Mouse (Mus musculus) c-Kit-positive CD71-negative TER-119-negative erythroid progenitor cells, embryonic 14.5 days (primary cell): ENCODE measurements at regions not wholly inside any gene's neighbourhood (a gene's known extent, or its start where the extent isn't known, plus 50 kb on each side); places are given as distances from the start of the nearest gene placed in this dataset.

ENCODE experiments used
- DNase-seq: peaks from one replicate; pipeline ENCODE4 v3.0.0-alpha.2; 2013; ENCODE audit warnings: low read depth

DNA sequence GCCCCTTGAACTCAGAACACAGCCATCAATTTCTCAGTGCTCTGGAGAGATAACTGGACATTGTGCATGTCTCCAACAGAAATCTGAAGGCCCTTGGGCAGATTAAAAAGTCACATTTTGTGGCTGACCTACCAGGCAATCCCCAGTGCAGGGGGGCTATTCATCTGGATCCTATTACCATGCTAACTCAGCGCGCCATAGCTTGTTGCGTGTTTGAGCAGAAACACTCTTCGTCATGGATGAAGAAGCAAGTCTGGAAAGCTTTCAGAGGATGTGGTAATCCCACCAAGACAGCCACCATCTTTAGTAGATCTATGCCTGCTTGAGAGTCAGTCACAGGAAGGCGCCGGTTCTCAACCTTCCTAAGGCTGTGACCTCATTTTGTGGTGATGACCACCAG lies 243.9 kb downstream of the Sipa1l2 start:
- no peak for DNase-seq

DNA sequence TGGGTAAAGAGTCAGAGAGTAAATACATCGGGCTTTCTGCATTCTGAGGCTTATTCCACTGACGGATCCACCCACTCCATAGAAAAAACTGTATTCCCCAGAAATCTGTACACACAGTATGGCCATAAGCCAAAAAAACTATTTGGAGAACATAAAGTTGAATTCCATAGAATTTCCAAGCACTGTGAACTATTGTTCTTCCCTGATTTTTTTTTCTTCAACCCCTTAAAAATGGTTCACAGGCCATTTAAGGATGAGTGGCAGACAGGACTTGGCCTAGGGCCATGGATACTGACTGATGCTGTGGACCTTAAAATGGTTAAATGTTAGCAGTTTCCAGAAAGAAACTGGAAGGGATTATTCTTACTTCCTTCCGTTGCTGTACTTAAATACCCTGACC lies 247.0 kb downstream of the Sipa1l2 start:
- DNase-seq: no peak

DNA sequence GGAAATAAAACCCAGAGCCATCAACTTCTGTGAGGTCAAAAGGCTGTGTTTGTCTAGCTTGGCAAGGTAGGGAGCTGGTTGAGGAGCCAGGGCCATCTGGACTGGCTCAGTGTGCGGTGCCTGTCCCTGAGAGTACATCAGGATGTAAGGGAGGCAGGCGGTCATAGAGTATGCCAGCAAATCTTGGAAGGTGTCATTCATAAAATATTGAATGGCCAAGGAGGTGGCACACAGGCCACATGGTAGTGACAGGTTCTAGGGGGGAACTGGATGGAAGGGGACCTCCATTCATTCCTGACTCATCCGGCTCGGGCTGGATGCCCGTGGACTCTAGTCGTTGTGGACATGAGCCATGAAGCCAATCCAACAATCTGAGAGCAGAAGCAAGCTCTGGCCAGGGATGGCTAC lies 252.0 kb downstream of the Sipa1l2 start:
- DNase-seq: no peak

DNA sequence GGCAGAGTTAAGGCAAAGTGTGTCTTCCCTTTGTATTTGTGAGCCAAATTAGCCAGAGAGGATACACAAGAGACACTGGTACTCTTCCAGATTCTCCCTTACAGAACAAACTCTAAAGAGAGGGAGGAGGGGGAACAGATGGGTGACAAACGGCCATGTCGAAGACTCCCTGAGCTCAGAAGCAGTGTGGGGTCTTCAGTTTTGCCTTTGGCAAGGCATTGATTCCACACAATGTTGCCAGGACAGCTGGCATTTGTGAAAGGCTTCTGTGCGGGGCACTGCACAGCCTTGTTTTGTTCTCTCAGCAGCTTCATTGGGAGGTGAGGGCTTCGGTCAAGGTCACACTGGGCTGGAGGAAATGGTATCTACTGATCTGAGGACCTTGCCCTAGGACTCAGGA lies 253.9 kb downstream of the Sipa1l2 start:
- no peak for DNase-seq

DNA sequence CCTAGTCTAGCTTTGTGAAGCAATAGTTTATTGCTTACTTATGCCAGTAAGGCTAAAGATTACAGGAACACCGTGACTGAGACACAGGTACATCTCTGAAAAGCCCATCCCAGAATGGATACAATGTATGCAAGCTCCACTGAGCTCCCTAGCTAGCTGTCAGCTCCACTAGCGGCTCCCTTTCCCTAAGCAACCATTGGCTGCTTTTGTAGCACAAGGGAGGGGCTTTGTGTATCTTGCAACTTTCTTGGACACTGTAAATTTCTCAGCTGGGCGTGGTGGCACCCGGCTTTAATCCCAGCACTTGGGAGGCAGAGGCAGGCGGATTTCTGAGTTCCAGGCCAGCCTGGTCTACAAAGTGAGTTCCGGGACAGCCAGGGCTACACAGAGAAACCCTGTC lies 254.6 kb downstream of the Sipa1l2 start:
- no peak for DNase-seq

DNA sequence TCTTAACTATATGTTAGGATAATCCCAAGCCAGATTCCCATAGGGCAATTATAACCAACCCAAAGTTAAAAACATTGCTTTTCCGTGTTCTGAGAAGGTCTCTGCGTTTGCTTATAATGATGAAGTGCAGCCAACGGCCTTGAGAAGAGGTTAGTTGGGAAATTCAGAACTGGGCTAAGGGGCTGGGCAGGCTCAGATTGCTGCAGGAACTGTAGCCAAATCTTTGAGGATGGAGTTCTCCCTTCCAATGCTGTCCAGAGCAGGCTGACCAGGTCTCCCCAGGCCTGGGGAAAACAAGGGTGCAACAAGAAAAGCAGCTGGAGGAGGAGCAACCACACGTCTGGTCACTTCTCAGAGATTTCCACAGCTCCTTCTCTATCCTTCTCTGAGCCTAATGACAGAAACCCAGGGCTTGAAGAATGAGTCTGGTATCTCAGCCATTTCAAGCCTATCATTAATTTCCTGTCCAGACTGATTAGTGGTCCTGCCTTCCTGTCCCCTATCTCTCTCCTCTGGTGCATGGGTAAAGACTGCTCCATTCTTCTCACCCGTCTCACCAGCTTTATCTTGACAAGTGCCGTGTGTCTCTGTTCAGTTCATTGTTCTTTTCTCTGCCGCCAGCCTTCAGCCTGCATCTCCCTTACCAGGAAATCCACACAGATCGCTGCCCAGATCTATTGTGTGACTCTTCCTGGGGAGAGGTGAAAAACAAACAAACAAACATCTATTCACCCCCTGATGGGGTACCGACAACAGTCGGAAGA lies 255.2 kb downstream of the Sipa1l2 start:
- DNase-seq: no peak

DNA sequence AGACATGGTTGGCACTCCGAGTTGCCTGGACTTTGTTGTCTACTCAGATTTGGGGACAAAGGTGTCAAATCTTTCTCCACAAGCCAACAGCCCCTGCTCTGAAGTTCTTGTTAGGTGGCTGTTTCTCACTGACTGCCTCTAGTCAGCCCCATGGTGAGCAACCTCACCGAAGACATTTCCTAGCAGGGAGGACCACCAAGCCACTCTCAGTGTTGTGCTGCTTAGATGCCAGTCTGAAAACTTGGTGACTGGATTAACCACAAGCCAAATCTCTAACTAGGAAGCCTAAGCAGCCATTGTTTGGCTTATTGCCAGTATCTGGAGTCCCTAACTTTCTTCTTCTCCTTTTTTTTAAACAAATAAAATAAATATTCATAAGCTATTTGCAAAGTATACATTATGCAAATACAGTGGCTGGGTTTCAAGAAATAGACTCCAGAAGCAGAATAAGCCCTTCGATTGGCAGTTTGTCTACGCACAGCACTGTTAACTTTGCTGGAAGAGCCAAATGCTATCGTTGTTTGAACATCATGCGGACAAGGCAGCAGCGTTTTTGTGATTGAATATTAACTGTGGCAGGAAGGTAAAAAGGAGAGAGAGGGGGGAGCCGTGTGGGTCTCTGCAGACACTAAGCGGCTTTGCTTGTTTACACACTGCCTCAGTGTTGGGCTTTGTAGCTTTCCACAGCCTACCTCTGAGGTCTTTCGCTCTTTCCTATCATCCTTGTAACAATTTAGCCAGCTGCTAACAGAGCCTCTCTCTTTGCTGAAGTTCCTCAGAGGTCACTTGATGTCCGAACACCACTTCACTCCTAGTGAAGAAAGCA lies 257.4 kb downstream of the Disc1 start:
- no peak for DNase-seq
